ENCODE assay signal across 1 mouse cellular context in the genomic region with DNA sequence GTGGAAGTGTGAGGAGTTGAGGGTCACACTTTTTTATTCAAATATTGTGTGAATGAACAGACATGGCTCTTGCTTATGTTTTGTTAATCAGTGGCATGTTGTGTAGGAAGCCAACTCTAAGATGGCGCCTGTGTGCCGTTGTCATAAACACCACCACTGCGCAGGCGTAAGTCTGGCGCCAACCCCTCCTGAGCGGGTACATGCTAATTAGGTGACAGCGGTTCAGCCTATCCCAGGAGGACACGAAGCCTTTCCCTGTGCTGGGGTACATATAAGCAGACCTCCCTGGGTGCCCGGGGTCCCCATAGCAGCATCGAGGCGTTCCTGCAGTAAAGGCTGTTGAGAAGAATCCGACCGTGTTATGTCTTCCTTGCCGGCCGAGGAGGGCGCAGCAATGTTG. TPM values are rescaled to one million over a fixed set of nuclear protein-coding genes. Genes with fewer than 3 reads are reported as not detected.
"Had no signal": no experiment of that assay in that cellular context is flagged by ENCODE, and none has a peak within 500 bp of the region (broad histone marks: within the 10 kb centered on the region; RNA-seq: fewer than 3 reads in every experiment).

No protein-coding gene starts in this region.

RNA-seq across cellular contexts. Expression of a gene that starts 32.7 kb away (rescaled TPM):
- polyA plus RNA-seq: erythroblast, embryonic 14.5 days had no signal
